Mouse (Mus musculus) forebrain, embryonic 13.5 days (tissue): ENCODE results near the gene Epb41. TPM values are rescaled to one million over a fixed set of nuclear protein-coding genes. Genes with fewer than 3 reads are reported as not detected.
A peak's percentile ranks its signal among the peaks of the same experiment; 100 is the strongest.

ENCODE experiments used
- ATAC-seq: fragments of 200-750 bp; cut with Nextera tagmentation; 2 replicates; pipeline ENCODE4 v1.8.0; 2017
- H3K27ac ChIP-seq: fragments of 300-500 bp; sonication (generic); 2 replicates; pipeline ENCODE4 v1.5.1; 2015; ENCODE audit warnings: inconsistent platforms, mild to moderate bottlenecking, moderate library complexity
- H3K27me3 ChIP-seq: fragments of 300-500 bp; sonication (generic); 2 replicates; pipeline ENCODE4 v1.6.1; 2015; ENCODE audit warnings: mild to moderate bottlenecking, inconsistent platforms
- H3K36me3 ChIP-seq: fragments of 300-500 bp; sonication (generic); 2 replicates; pipeline ENCODE4 v1.6.1; 2015; ENCODE audit warnings: mild to moderate bottlenecking, inconsistent platforms; ENCODE audit not compliant: poor library complexity, severe bottlenecking
- H3K4me1 ChIP-seq: fragments of 300-500 bp; sonication (generic); 2 replicates; pipeline ENCODE4 v1.6.1; 2015; ENCODE audit warnings: inconsistent platforms
- H3K4me2 ChIP-seq: fragments of 300-500 bp; sonication (generic); 2 replicates; pipeline ENCODE4 v1.6.1; 2015; ENCODE audit warnings: inconsistent platforms, mild to moderate bottlenecking, moderate library complexity
- H3K4me3 ChIP-seq: fragments of 300-500 bp; sonication (generic); 2 replicates; pipeline ENCODE4 v1.5.1; 2015; ENCODE audit warnings: mild to moderate bottlenecking, inconsistent platforms
- H3K9ac ChIP-seq: fragments of 300-500 bp; sonication (generic); 2 replicates; pipeline ENCODE4 v1.6.1; 2015; ENCODE audit warnings: mild to moderate bottlenecking, inconsistent platforms
- H3K9me3 ChIP-seq: fragments of 300-500 bp; sonication (generic); replicated peaks from 2 replicates; pipeline ENCODE4 v1.6.1; 2016; ENCODE audit warnings: inconsistent platforms
- WGBS: fragments of 180-500 bp; shearing (Covaris S2); methylation state at CpG from one replicate; pipeline ENCODE4 v1.1.7; 2015; 5-methylcytosine and 5-hydroxymethylcytosine counted together
- polyA plus RNA-seq: library from polyadenylated mRNA; unstranded; fragments of >200 nt; fragmentation: Nextera tagmentation; extraction: Ambion mirVana; gene quantifications from 2 replicates; pipeline ENCODE4 v1.2.1, GENCODE M21; 2015

Gene Epb41
- polyA plus RNA-seq, 1 experiment from 2014 or later: 75.0 TPM

DNA sequence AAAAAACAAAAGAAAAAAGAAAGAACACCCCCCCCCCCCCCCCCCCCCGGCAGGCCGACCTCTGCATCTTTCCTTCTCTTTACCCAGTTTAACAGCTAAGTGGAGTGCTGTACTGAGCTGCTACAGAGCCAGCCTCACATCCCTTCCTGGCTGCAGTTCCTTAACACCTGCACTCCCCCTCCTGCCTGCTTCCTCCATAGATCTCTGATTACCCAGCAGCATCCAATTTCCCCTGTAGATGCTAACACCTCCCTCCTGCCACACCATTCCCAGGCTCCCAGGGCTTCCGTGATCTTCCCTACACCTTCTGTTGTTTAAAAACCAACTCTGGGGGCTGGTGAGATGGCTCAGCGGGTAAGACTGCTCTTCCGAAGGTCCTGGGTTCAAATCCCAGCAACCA, 163.6 kb downstream of the Epb41 start:
- H3K9ac ChIP-seq: no peak overlapping the region
- H3K4me3 ChIP-seq: no peak overlapping the region
- WGBS: 62% methylated on average over 3 of the region's 5 CpGs
- no peaks in the 10 kb centered on the region for H3K36me3 ChIP-seq
- no peaks in the 10 kb centered on the region for H3K9me3 ChIP-seq
- H3K4me1 ChIP-seq: peaks cover 23% of the 10 kb centered on the region
- H3K4me2 ChIP-seq: no peak overlapping the region
- no peak for ATAC-seq
- H3K27ac ChIP-seq: no peak overlapping the region
- peaks cover 50% of the 10 kb centered on the region for H3K27me3 ChIP-seq

DNA sequence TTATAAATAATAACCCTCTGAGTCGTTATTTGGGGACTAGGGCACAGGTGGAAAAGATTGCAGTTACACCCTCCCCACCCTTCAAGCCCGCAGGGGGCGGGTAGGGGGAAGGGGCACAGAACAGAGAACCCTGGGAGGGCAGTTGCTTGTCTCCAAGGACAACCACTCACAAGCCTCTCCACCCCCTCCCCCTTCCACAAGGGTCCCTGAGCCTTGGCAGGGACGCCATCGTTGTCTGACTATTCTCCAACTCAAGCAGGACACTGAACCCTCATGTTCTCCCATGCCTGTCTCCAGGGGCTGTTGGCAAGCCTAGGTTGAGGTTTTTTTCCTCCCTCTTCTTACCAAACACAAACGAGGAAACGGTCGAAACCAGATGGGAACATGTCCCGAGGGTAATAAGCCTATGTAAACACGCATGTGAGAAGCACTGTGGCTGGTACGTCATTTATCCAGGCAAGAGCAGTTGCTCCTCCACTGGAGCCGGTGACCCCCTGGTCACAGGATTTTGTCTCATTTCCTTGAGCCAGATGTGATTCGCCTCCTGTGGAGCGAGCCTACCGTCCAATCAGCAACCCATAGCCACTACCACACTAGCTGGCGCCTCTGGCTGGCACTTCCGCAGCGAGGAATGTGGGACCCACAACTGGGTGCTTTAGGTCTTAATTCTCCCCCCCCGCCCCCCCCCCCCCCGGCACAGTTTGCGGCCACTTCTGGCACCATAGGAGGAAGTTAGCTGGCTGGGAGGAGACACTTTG, 164.7 kb downstream of the Epb41 start:
- H3K4me1 ChIP-seq: peaks cover 13% of the 10 kb centered on the region
- no peak for ATAC-seq
- no peak overlapping the region for H3K4me3 ChIP-seq
- H3K27ac ChIP-seq: no peak overlapping the region
- H3K4me2 ChIP-seq: no peak overlapping the region; the same call in 1 of the 2 replicates
- H3K27me3 ChIP-seq: peaks cover 39% of the 10 kb centered on the region
- 25% methylated on average over 18 of the region's 21 CpGs for WGBS
- no peak overlapping the region for H3K9ac ChIP-seq
- peaks cover 9% of the 10 kb centered on the region; the same call in 1 of the 2 replicates for H3K36me3 ChIP-seq
- H3K9me3 ChIP-seq: no peaks in the 10 kb centered on the region

DNA sequence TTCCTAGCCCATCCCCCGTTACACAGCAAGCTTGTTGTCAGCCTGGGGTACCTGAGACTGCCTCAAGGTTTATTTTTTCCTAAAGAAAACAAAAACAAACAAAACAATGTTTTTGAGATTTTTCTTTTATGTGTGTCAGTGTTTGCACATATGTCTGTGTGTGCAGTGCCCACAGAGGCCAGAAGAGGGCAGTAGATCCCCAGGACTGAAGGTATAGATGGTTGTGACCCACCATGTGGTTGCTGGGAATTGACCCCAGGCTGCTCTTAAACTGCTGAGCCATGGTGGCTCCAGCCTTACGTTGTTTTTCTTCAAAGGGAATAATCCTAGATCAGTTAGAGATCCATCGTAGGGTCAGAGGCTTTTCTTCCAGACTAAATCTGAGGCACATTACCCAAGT, 167.2 kb downstream of the Epb41 start:
- H3K4me2 ChIP-seq: no peak overlapping the region
- H3K9me3 ChIP-seq: no peaks in the 10 kb centered on the region
- H3K4me1 ChIP-seq: peaks cover 6% of the 10 kb centered on the region
- peaks cover 15% of the 10 kb centered on the region for H3K27me3 ChIP-seq
- WGBS: 96% methylated on average over 3 of the region's 3 CpGs
- no peak overlapping the region for H3K27ac ChIP-seq
- ATAC-seq: no peak
- no peak overlapping the region for H3K9ac ChIP-seq
- peaks cover 25% of the 10 kb centered on the region for H3K36me3 ChIP-seq
- no peak overlapping the region for H3K4me3 ChIP-seq

DNA sequence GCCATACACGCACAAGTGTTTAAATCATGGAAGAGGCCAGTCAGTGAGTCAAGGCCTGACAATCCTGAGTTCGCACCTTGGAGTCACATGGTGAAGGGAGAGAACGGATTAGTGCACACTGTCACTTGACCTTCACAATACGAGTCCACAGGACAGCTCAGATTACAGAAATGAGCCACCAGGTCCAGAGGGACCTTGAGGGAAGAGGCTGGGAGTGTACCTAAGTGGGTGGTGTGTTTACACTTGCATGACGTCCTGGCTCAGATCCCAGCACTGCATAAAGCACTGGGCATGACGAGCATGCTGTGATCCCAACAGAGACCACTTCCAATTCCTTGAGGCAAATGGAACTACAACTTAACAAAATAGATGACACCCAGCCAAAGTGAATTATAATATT, 168.7 kb downstream of the Epb41 start:
- ATAC-seq: no peak
- Histone ChIP-seq H3K36me3 (peaks cover 39% of the 10 kb centered on the region), H3K27ac (no peak overlapping the region), H3K4me2 (no peak overlapping the region), H3K4me1 (peaks cover 6% of the 10 kb centered on the region), H3K9ac (no peak overlapping the region), H3K27me3 (0 out of 2 replicates have a peak, but pooled peaks cover under 1% of the 10 kb centered on the region), H3K4me3 (no peak overlapping the region), H3K9me3 (no peaks in the 10 kb centered on the region)
- WGBS: 69% methylated on average over 6 of the region's 6 CpGs

DNA sequence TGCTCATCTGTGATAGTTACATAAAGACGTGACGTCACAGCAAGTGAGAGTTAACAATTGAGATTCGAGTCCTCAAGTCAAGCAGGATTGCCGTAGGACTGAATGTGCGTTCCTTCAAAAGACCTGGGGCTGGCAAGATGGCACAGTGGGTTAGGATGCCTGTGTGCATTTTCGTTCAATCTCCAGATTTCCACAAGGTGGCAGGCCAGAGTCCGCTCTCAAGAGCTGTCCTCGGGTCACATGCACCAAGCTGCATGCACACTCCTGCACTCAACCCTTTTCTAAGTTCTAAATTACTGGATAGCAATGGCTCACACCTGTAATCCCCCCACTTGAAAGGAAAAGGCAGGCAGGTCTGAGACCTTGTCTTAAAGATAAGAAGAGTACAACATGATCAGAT, 170.6 kb downstream of the Epb41 start:
- no peak overlapping the region for H3K4me2 ChIP-seq
- ATAC-seq: peak; percentile 70
- WGBS: 46% methylated on average over 8 of the region's 8 CpGs
- H3K36me3 ChIP-seq: peaks cover 58% of the 10 kb centered on the region
- H3K9ac ChIP-seq: no peak overlapping the region
- no peaks in the 10 kb centered on the region for H3K9me3 ChIP-seq
- no peaks in the 10 kb centered on the region for H3K4me1 ChIP-seq
- no peaks in the 10 kb centered on the region for H3K27me3 ChIP-seq
- H3K27ac ChIP-seq: no peak overlapping the region
- H3K4me3 ChIP-seq: no peak overlapping the region

DNA sequence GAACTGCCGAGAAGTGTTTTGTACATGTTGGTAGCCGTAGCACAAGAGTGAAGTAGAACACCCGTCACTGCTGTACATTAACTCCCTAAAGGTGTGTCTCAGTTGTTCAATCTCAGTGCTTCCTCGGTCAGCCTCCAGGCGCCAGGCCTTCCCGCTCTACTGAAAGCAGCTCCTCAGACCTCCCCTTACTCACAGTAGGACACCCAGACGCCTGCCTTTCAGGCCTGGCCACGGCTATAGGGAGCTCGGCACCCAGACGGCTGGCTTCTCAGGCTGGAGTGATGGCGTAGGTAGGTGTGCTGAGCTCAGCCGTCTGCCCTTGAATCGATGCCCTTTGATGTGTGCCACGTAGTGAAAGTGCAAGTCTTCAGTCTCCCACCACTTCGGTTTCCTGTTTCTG, 174.0 kb downstream of the Epb41 start:
- Histone ChIP-seq H3K4me3 (no peak overlapping the region), H3K4me2 (no peak overlapping the region), H3K4me1 (no peaks in the 10 kb centered on the region), H3K9ac (no peak overlapping the region), H3K36me3 (peaks cover 79% of the 10 kb centered on the region), H3K27me3 (no peaks in the 10 kb centered on the region), H3K9me3 (0 out of 2 replicates have a peak, but pooled peaks cover 3% of the 10 kb centered on the region), H3K27ac (no peak overlapping the region)
- no peak for ATAC-seq
- WGBS: 91% methylated on average over 15 of the region's 15 CpGs

DNA sequence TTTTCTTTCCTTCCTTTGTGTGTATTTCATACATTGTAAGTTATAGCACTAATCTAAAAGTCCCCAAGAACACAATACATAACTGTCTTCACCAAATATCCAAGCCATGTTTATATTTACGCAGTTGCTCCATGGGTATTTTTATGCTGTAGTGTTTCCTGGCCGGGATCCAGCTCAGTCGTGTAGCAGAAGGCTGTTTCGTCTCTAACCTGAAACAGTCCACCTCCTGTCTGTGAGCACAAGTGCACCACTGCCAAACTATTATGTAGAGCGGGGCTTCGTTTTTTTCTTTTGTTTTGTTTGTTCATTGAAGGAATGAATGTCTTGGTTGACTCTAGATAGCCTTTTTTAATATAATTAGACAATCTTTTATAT, 176.0 kb downstream of the Epb41 start:
- Histone ChIP-seq H3K4me3 (no peak overlapping the region), H3K4me2 (no peak overlapping the region), H3K9me3 (0 out of 2 replicates have a peak, but pooled peaks cover 3% of the 10 kb centered on the region), H3K27ac (no peak overlapping the region), H3K27me3 (no peaks in the 10 kb centered on the region), H3K36me3 (peaks cover 73% of the 10 kb centered on the region), H3K4me1 (no peaks in the 10 kb centered on the region), H3K9ac (no peak overlapping the region)
- no peak for ATAC-seq
- WGBS: 83% methylated on average over 6 of the region's 6 CpGs

DNA sequence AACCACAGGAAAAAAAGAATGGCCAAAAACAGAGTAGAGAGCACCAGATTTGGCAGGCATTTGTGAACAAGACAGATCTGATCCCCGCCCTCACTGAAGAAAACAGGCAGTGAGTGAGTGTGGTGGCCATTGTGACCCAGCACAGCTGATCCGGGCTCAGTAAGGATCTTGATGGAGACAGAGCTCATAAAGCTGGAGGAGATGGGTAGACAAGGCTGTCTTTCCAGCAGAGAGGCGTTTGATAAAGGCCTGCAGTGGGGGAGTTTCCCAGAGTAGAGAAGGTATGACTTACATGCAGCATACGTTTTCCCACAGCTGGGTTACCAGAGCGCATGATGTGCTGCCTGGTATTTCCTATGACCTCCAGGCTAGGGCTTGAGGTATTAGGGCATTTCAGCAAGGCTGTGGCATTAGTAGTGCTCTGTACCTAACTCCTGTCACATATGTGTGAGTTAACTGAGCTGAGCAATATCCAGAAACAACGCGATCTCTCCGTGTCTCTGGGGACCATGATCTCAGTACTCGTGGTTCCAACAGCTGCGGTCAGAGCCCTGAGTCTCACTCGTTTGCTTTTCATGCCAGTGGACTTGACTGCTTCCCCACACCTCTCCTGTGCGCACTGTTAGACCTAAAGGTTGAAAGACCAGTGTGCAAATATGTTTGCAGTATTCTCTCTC, 176.5 kb downstream of the Epb41 start:
- no peak overlapping the region for H3K27ac ChIP-seq
- no peak for ATAC-seq
- 94% methylated on average over 12 of the region's 12 CpGs for WGBS
- H3K4me1 ChIP-seq: no peaks in the 10 kb centered on the region
- H3K4me3 ChIP-seq: no peak overlapping the region
- H3K9ac ChIP-seq: no peak overlapping the region
- H3K9me3 ChIP-seq: 0 out of 2 replicates have a peak, but pooled peaks cover 3% of the 10 kb centered on the region
- peaks cover 75% of the 10 kb centered on the region for H3K36me3 ChIP-seq
- no peaks in the 10 kb centered on the region for H3K27me3 ChIP-seq
- H3K4me2 ChIP-seq: no peak overlapping the region

DNA sequence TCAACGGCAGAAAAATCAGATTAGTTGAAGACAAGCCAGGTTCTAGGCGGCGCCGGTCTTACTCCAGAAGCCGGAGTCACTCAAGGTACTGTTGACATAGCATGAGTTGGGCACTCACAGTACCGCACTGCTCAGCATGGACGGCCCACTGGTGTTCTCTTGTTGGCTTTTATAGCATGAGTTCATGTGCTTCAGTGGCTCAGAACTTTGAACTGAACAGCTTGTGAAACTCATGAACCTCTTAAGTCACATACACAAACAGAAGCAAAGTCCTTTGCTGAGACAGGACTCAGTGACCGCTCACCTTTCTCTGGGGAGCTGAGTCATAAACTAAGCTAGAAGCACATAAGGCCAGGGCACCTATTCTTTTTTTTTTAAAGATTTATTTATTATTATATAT, 177.3 kb downstream of the Epb41 start:
- no peak overlapping the region for H3K4me3 ChIP-seq
- ATAC-seq: no peak
- no peak overlapping the region for H3K4me2 ChIP-seq
- H3K9me3 ChIP-seq: 0 out of 2 replicates have a peak, but pooled peaks cover 3% of the 10 kb centered on the region
- no peak overlapping the region for H3K9ac ChIP-seq
- H3K4me1 ChIP-seq: no peaks in the 10 kb centered on the region
- H3K27ac ChIP-seq: no peak overlapping the region
- H3K36me3 ChIP-seq: peaks cover 83% of the 10 kb centered on the region
- no peaks in the 10 kb centered on the region for H3K27me3 ChIP-seq
- WGBS: 97% methylated on average over 8 of the region's 8 CpGs

DNA sequence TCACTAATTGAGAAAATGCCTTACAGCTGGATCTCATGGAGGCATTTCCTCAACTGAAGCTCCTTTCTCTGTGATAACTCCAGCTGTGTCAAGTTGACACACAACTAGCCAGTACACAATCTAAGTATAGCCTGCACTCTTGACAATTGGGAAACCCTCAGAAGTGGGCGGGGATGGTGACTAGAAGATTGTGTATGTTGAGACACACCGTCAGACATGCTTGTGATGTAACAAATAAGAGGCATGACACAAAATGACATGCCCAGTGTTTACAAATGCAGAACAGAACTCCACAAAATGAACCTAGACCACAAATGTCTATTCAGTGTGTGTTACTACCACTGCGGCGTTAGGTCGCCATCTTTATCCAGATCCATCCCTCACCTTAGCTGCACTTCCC, 178.0 kb downstream of the Epb41 start:
- WGBS: 96% methylated on average over 5 of the region's 5 CpGs

DNA sequence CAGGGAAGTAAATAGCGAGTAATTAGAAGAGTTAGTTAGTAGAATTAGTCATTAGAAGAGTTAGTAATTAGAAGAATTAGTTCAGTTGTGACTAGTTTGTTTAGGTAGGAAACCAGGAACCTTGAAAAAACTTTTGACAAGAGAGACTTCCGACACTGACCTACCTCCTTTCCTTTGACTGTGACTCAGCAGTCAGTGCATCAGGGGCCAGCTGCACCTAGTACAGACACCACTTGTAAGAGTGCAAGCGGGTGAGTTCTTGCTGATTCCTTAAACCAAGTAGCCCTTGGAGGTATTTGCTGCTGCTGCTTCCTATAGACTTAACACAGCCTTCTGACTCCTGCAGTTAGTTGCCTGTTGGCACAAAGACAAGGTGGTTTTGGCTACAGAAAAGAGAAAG, 184.4 kb downstream of the Epb41 start:
- peaks cover 57% of the 10 kb centered on the region for H3K36me3 ChIP-seq
- H3K9ac ChIP-seq: no peak overlapping the region
- WGBS: 89% methylated on average over 3 of the region's 3 CpGs

More for the DNA sequence above, 178.0 kb downstream of the Epb41 start:
- H3K9me3 ChIP-seq: 0 out of 2 replicates have a peak, but pooled peaks cover 3% of the 10 kb centered on the region
- H3K4me1 ChIP-seq: no peaks in the 10 kb centered on the region
- H3K36me3 ChIP-seq: peaks cover 83% of the 10 kb centered on the region
- no peak overlapping the region for H3K9ac ChIP-seq
- no peaks in the 10 kb centered on the region for H3K27me3 ChIP-seq
- H3K4me2 ChIP-seq: no peak overlapping the region
- no peak overlapping the region for H3K4me3 ChIP-seq
- no peak for ATAC-seq
- H3K27ac ChIP-seq: no peak overlapping the region

DNA sequence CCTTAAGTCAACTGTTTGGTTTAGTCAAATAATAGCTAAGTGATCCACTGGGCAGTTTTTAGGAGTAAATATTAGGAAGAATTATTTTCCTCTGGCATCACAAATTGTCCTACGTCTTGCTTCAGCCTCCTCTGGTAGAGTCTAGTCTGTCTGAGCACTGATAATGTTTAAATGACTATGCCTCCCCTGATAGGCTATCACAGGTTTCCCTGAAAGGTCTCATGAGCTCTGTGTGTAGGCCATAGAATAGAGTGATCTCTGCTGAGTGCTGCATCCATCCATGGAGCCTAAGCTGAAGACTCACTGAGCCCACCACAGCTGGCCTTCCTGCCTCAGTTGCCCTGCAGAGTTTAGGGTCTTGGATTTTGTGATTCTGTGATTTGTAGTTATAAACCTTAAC, 186.6 kb downstream of the Epb41 start:
- no peak overlapping the region for H3K4me2 ChIP-seq
- no peak for ATAC-seq
- H3K9ac ChIP-seq: no peak overlapping the region
- no peak overlapping the region for H3K4me3 ChIP-seq
- WGBS: 77% methylated on average over 1 of the region's 1 CpGs
- no peak overlapping the region for H3K27ac ChIP-seq
- peaks cover 26% of the 10 kb centered on the region for H3K4me1 ChIP-seq
- peaks cover 53% of the 10 kb centered on the region for H3K36me3 ChIP-seq
- H3K9me3 ChIP-seq: no peaks in the 10 kb centered on the region
- no peaks in the 10 kb centered on the region for H3K27me3 ChIP-seq

More for the DNA sequence above, 184.4 kb downstream of the Epb41 start:
- Histone ChIP-seq H3K9me3 (no peaks in the 10 kb centered on the region), H3K4me3 (no peak overlapping the region), H3K4me1 (peaks cover 5% of the 10 kb centered on the region; the same call in 1 of the 2 replicates), H3K4me2 (no peak overlapping the region), H3K27me3 (no peaks in the 10 kb centered on the region), H3K27ac (no peak overlapping the region)
- no peak for ATAC-seq
